Mouse (Mus musculus) forebrain, embryonic 14.5 days (tissue): ENCODE data around the gene Vav3. TPM values are rescaled to one million over a fixed set of nuclear protein-coding genes. Genes with fewer than 3 reads are reported as not detected.

ENCODE experiments used
- ATAC-seq: fragments of 200-750 bp; cut with Nextera tagmentation; 2 replicates; pipeline ENCODE4 v1.8.0; 2017; ENCODE audit warnings: mild to moderate bottlenecking, moderate library complexity
- DNase-seq: peaks from one replicate; pipeline ENCODE4 v3.0.0-alpha.2; 2015; ENCODE audit warnings: low spot score
- H3K27ac ChIP-seq: fragments of 300-500 bp; sonication (generic); 2 replicates; pipeline ENCODE4 v1.5.1; 2014; ENCODE audit warnings: low read depth, mild to moderate bottlenecking, control low read depth, low read length, moderate library complexity
- H3K27me3 ChIP-seq: fragments of 300-500 bp; sonication (generic); replicated peaks from 2 replicates; pipeline ENCODE4 v1.6.1; 2014; ENCODE audit warnings: low read length, control low read depth, mixed read lengths; ENCODE audit not compliant: control insufficient read depth, insufficient read depth
- H3K36me3 ChIP-seq: fragments of 300-500 bp; sonication (generic); 2 replicates; pipeline ENCODE4 v1.6.1; 2014; ENCODE audit warnings: low read length, control low read depth; ENCODE audit not compliant: control insufficient read depth, insufficient read depth
- H3K4me1 ChIP-seq: fragments of 300-500 bp; sonication (generic); 2 replicates; pipeline ENCODE4 v1.6.1; 2014; ENCODE audit warnings: antibody characterized with exemption, low read length, control low read depth; ENCODE audit not compliant: control insufficient read depth, insufficient read depth
- H3K4me2 ChIP-seq: fragments of 300-500 bp; sonication (generic); 2 replicates; pipeline ENCODE4 v1.6.1; 2014; ENCODE audit warnings: mild to moderate bottlenecking, control low read depth, low read length
- H3K4me3 ChIP-seq: fragments of 300-500 bp; sonication (generic); 2 replicates; pipeline ENCODE4 v1.5.1; 2014; ENCODE audit warnings: low read depth, low read length, control low read depth
- H3K9ac ChIP-seq: fragments of 300-500 bp; sonication (generic); 2 replicates; pipeline ENCODE4 v1.6.1; 2014; ENCODE audit warnings: mild to moderate bottlenecking, low read length, control low read depth, moderate library complexity
- H3K9me3 ChIP-seq: fragments of 300-500 bp; sonication (generic); replicated peaks from 2 replicates; pipeline ENCODE4 v1.6.1; 2016; ENCODE audit warnings: low read length, control low read depth, mixed read lengths; ENCODE audit not compliant: control insufficient read depth
- WGBS: fragments of 180-500 bp; shearing (Covaris S2); extraction: QIAGEN DNeasy Blood & Tissue Kit; methylation state at CpG from one replicate; pipeline ENCODE4 v1.1.7; 2014; 5-methylcytosine and 5-hydroxymethylcytosine counted together
- polyA plus RNA-seq: library from polyadenylated mRNA; unstranded; fragments of >200 nt; fragmentation: Nextera tagmentation; extraction: Ambion mirVana; gene quantifications from 2 replicates; pipeline ENCODE4 v1.2.1, GENCODE M21; 2014

Gene Vav3
- polyA plus RNA-seq, 1 experiment from 2014 or later: 7.5 TPM

GRCm38 (mm10) chr3:109671716-109672115 is 331.3 kb downstream of the Vav3 start:
- 90% methylated on average over 4 of the region's 4 CpGs for WGBS
- H3K4me3 ChIP-seq: no peak overlapping the region

GRCm38 (mm10) chr3:109672925-109673324 is 332.5 kb downstream of the Vav3 start:
- H3K27me3 ChIP-seq: no peaks in the 10 kb centered on the region
- H3K4me1 ChIP-seq: no peaks in the 10 kb centered on the region
- no peak overlapping the region for H3K4me3 ChIP-seq
- 91% methylated on average over 1 of the region's 1 CpGs for WGBS
- H3K36me3 ChIP-seq: no peaks in the 10 kb centered on the region
- no peak overlapping the region for H3K9ac ChIP-seq
- DNase-seq: no peak
- no peak overlapping the region for H3K27ac ChIP-seq
- no peaks in the 10 kb centered on the region for H3K9me3 ChIP-seq
- no peak for ATAC-seq
- no peak overlapping the region for H3K4me2 ChIP-seq

More at GRCm38 (mm10) chr3:109671716-109672115, 331.3 kb downstream of the Vav3 start:
- Histone ChIP-seq H3K36me3 (no peaks in the 10 kb centered on the region), H3K4me1 (no peaks in the 10 kb centered on the region), H3K27me3 (no peaks in the 10 kb centered on the region), H3K27ac (no peak overlapping the region), H3K9me3 (no peaks in the 10 kb centered on the region), H3K4me2 (no peak overlapping the region), H3K9ac (no peak overlapping the region)
- ATAC-seq: 0 out of 2 replicates have a peak, but pooled peaks have one; percentile 40
- DNase-seq: peak; percentile 19

- Histone ChIP-seq H3K27me3 (no peaks in the 10 kb centered on the region), H3K4me2 (no peak overlapping the region), H3K9ac (no peak overlapping the region), H3K27ac (no peak overlapping the region), H3K36me3 (no peaks in the 10 kb centered on the region), H3K4me1 (no peaks in the 10 kb centered on the region), H3K9me3 (no peaks in the 10 kb centered on the region), H3K4me3 (no peak overlapping the region)
- DNase-seq: peak; percentile 46
- peak; percentile 40; the same call in 1 of the 2 replicates for ATAC-seq
- 71% methylated on average over 2 of the region's 2 CpGs for WGBS
Observed at GRCm38 (mm10) chr3:109680281-109680680, 339.8 kb downstream of the Vav3 start.

GRCm38 (mm10) chr3:109681863-109682262 is 341.4 kb downstream of the Vav3 start:
- WGBS: 87% methylated on average over 5 of the region's 5 CpGs
- DNase-seq (no peak), ATAC-seq (no peak)
- no peaks in the 10 kb centered on the region for H3K4me1 ChIP-seq
- no peak overlapping the region for H3K9ac ChIP-seq
- no peaks in the 10 kb centered on the region for H3K9me3 ChIP-seq
- H3K4me3 ChIP-seq: no peak overlapping the region
- H3K27ac ChIP-seq: no peak overlapping the region
- no peaks in the 10 kb centered on the region for H3K36me3 ChIP-seq
- no peaks in the 10 kb centered on the region for H3K27me3 ChIP-seq
- no peak overlapping the region for H3K4me2 ChIP-seq

GRCm38 (mm10) chr3:109683608-109684295 is 343.3 kb downstream of the Vav3 start:
- Histone ChIP-seq H3K9me3 (no peaks in the 10 kb centered on the region), H3K27ac (no peak overlapping the region)

GRCm38 (mm10) chr3:109690566-109690965 is 350.1 kb downstream of the Vav3 start:
- Histone ChIP-seq H3K27me3 (no peaks in the 10 kb centered on the region), H3K9ac (no peak overlapping the region), H3K4me1 (no peaks in the 10 kb centered on the region), H3K9me3 (no peaks in the 10 kb centered on the region), H3K4me2 (no peak overlapping the region), H3K36me3 (no peaks in the 10 kb centered on the region), H3K27ac (no peak overlapping the region), H3K4me3 (no peak overlapping the region)
- 7% methylated on average over 2 of the region's 2 CpGs for WGBS
- DNase-seq (peak; percentile 45), ATAC-seq (peak; percentile 60; the same call in 1 of the 2 replicates)

More at GRCm38 (mm10) chr3:109683608-109684295, 343.3 kb downstream of the Vav3 start:
- H3K36me3 ChIP-seq: no peaks in the 10 kb centered on the region
- H3K4me1 ChIP-seq: no peaks in the 10 kb centered on the region
- no peaks in the 10 kb centered on the region for H3K27me3 ChIP-seq
- ATAC-seq (0 out of 2 replicates have a peak, but pooled peaks have one; percentile 34), DNase-seq (peak; percentile 27)
- H3K4me3 ChIP-seq: no peak overlapping the region
- 63% methylated on average over 5 of the region's 5 CpGs for WGBS
- H3K4me2 ChIP-seq: no peak overlapping the region
- H3K9ac ChIP-seq: no peak overlapping the region

GRCm38 (mm10) chr3:109692613-109693012 is 352.2 kb downstream of the Vav3 start:
- Histone ChIP-seq H3K4me3 (no peak overlapping the region), H3K9ac (no peak overlapping the region), H3K4me1 (no peaks in the 10 kb centered on the region), H3K36me3 (no peaks in the 10 kb centered on the region), H3K27ac (no peak overlapping the region), H3K9me3 (no peaks in the 10 kb centered on the region), H3K4me2 (no peak overlapping the region), H3K27me3 (no peaks in the 10 kb centered on the region)
- no peak for ATAC-seq
- DNase-seq: no peak
- 91% methylated on average over 3 of the region's 3 CpGs for WGBS

GRCm38 (mm10) chr3:109701301-109701700 is 360.8 kb downstream of the Vav3 start:
- no peak for DNase-seq
- Histone ChIP-seq H3K4me2 (no peak overlapping the region), H3K36me3 (no peaks in the 10 kb centered on the region), H3K4me1 (no peaks in the 10 kb centered on the region), H3K27ac (no peak overlapping the region), H3K9ac (no peak overlapping the region), H3K4me3 (no peak overlapping the region), H3K9me3 (no peaks in the 10 kb centered on the region), H3K27me3 (no peaks in the 10 kb centered on the region)
- 77% methylated on average over 1 of the region's 1 CpGs for WGBS
- no peak for ATAC-seq

DNA sequence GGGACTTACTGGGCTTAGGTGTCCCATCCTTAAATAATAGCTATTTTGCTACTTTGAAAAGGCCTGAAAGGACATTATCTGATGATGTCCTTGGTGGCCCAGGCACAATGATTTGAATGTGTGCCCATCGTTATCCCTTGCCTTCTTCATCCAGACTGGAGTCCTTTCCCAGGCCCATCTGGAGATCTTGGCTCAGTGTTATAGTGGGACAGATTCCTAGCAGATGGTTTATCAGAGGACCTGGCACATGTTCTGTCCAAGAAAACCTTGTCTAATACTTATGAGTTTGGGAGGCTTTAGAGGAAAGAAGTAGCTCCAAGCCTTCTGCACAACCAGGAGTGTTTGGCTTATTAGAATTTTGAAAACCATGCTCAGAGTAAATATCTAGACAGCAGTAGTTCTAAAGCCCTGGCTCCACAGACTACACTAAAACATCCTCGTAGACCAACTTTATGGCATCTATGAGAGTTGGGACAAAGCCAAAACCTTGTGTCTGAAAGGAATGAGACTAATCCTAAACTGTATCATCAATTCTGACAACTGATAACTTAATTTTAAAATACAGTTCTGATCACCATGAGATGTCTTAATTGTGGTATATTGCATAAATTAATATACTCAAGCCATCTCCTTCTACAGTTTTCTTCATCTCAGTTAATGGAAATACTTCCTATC is 367.5 kb downstream of the Vav3 start:
- Histone ChIP-seq H3K27me3 (no peaks in the 10 kb centered on the region), H3K4me3 (no peak overlapping the region), H3K9me3 (no peaks in the 10 kb centered on the region), H3K36me3 (no peaks in the 10 kb centered on the region), H3K4me1 (no peaks in the 10 kb centered on the region), H3K4me2 (no peak overlapping the region), H3K27ac (no peak overlapping the region), H3K9ac (no peak overlapping the region)
- ATAC-seq (peak; percentile 79), DNase-seq (peak; percentile 59)
- WGBS: 60% methylated on average over 2 of the region's 2 CpGs
